Mouse (Mus musculus) heart, postnatal 25 days (tissue): ENCODE measurements around the gene Kmt5a. TPM values are rescaled to one million over a fixed set of nuclear protein-coding genes. Genes with fewer than 3 reads are reported as not detected.
"Not testable (repeated sequence)": the region's sequence is repeated elsewhere in the genome, so short reads cannot be mapped to it uniquely, and the experiment has no call there.

ENCODE experiments used
- DNase-seq: peaks from one replicate; pipeline ENCODE4 v3.0.0; 2022; ENCODE audit warnings: low spot score
- intact Hi-C: fragments of 180-260 bp; cut with DNase I; formaldehyde crosslinking; loops from one replicate; pipeline ENCODE4 v1.15.1; 2025
- total RNA-seq, 2 experiments: library from RNA; stranded (reverse); gene quantifications; 2 replicates each; pipeline ENCODE4 v1.2.3; 2021

Kmt5a gene
- total RNA-seq, 2 experiments from 2014 or later: 221 to 226 TPM

DNA sequence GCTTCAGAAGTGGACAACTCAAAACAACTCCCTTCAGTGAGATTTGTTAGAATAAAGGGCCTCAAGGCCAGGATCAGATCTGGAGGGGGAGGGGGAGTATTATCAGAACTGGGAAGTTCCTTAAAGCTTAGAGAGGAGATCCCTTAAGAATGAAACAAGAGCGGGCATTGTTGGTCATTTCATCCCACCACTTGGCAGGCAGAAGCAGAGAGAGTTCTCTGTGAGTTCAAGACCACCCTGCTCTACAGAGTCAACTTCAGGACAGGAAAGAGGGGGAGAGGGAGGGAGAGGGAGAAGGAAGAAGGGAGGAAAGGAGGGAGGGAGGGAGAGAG lies 39.1 kb downstream of the Kmt5a start:
- intact Hi-C loops: loop anchor here (5.0 kb wide), 1 partner anchor 42 kb away; the partner anchor contains the start of gene Kmt5a

DNA sequence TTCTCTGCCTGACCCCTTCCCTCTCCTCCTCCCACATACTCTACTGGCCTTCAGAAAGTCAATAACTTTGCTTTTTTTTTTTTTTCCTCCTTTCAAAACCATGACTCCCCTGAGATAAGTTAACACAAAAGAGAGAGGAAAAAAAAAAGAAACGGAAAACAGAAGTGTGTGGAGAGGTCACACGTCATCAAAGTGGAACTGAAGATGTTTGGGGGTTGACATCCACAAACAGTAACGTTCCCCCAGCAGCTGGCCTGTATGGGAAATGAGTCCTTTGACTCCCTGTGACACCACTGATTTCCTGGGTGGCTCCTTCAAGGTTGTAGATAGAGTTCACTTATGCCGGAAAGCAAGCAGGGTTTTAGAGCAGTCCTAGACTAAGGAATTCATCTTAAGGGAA lies 40.4 kb downstream of the Kmt5a start:
- intact Hi-C loops: loop anchor here (5.0 kb wide), 2 partner anchors 33 to 57 kb away; no protein-coding TSS in a partner anchor
- DNase-seq: no peak

More for the DNA sequence above, 39.1 kb downstream of the Kmt5a start:
- DNase-seq: no peak

DNA sequence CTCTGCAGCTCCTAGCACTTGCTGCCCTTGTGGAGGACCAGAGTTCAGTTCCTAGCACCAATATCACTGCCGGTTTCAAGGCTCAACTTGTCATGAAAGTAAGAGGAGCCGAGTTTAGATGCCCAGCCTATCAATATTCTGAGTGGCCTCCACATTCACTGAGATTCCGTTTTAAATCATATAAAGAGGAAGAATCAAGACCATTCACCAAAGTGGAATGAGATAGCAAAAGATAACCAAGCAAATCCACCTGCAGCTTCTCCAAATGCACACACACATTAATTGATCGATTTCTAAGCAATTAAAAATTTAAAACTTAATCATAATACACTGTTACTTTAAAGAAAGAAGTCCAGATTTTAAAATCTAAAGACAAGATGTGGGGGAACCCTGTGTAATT lies 42.0 kb downstream of the Kmt5a start:
- DNase-seq: no peak
- intact Hi-C loops: loop anchor here (5.0 kb wide), 2 partner anchors 34 to 56 kb away; no protein-coding TSS in a partner anchor

DNA sequence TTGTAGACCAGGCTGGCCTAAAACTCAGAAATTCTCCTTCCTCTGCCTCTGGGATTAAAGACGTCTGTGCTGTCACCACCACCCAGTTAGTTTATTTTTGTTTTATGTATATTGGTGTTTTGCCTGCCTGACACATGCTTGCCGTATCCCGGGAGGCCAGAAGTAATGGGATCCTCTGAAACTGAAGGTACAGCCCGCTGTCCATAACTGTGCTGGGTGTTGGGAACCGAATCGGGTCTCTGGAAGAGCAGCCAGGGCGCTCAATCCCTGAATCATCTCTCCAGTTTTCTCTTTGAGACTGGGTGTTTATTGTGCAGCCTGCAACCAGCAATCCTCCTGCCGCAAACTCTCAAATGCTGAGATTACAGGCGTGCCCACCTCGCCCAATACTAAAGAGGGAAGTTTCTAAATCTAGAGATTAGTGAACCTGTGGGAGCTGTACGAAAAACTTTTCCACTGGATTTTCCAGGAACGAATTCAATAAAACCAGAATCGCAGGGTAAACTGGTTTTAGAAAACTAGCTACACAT lies 42.8 kb downstream of the Kmt5a start:
- intact Hi-C loops: loop anchor here (5.0 kb wide), 2 partner anchors 35 to 55 kb away; no protein-coding TSS in a partner anchor
- DNase-seq: no peak

DNA sequence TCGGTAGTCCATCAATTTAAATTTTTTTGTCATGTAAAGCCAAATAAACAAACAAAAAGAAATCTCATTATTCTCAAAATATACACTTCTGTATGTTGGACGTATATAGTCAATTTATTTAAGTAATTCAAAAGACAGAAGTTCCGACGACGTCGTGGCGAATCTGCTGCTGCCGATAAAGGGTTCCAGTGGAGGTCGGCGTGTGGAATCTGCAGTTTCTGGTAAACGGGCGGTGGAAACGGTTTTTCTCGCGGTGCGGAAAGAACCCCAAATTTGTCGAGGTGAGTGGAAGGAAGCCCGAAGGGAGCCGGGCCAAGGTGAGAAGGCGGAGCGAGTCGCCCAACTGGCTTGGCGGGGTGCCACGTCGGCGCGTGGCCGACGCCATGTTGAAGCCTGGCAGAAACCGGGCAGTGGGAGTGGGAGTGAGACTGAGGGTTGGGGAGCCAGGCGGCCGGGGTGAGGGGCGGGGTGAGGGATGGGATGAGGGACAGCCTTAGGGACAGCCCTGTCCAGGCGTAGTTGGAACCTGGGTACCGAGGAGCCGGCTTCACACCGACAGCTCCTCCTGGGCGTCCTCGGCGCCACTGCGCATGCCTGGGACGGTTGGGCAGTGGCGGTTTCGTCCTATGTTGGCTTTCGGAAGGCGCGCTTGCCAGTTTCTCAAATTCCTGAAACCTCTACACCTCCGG lies 43.4 kb downstream of the Kmt5a start, which contains the start of gene Snrnp35:
Gene Snrnp35 (plus strand): TSS at position 169 of the 689 bp plus-strand sequence.
- peak; percentile 86 for DNase-seq
- intact Hi-C loops: loop anchor here (5.0 kb wide), 2 partner anchors 36 to 54 kb away; no protein-coding TSS in a partner anchor

DNA sequence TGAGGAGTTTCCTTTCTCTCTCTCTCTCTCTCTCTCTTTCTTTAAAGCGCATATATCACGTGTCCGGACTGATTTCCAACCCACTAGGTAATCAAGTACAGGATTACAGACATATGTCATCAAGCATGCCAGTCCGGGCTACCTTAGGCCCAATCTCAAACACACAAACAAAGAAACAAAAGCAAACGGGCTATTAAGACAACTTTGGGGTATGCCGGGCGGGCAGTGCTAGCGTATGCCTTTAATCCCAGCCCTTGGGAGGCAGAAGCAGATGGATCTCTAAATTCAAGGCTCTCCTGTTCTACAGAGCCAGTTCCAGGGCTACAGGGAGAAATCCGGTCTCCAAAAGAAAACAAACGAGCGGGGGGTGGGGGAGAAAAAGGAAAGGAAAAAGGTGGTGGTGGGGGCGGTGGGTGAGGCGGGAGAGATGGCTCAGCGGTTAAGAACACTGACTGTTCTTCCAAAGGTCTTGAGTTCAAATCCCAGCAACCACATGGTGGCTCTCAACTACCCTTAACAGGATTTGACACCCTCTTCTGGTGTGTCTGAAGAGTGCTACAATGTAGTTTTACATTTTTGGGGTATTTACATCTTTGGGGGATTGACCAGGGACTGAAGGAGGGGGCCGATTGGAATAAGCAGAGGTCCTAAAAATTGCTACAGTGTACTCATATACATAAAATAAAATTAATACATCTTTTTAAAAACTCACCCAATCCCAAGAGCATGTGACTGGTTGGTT lies 44.1 kb downstream of the Kmt5a start:
- intact Hi-C loops: loop anchor here (5.0 kb wide), 2 partner anchors 37 to 53 kb away; no protein-coding TSS in a partner anchor

DNA sequence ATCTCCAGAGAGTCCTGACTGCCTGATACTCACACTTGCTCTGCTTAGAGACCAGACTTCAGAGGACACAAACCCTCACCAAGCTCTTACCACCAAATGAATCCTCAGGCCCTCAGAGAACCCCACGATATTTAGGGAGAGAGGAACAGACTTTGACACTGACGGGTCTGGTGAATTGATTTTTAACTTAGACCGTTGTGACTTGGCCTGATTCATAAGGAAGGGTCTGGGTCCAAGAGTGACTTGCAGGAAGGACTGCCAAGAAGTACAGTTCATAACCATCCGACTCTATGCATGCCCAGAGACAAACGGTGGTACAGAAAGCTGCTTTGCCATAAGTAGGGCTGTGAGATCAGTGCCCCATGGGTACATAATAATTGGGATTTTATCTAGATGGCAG lies 45.9 kb downstream of the Kmt5a start:
- DNase-seq: no peak
- intact Hi-C loops: no loop called here

More for the DNA sequence above, 44.1 kb downstream of the Kmt5a start:
- no peak for DNase-seq

DNA sequence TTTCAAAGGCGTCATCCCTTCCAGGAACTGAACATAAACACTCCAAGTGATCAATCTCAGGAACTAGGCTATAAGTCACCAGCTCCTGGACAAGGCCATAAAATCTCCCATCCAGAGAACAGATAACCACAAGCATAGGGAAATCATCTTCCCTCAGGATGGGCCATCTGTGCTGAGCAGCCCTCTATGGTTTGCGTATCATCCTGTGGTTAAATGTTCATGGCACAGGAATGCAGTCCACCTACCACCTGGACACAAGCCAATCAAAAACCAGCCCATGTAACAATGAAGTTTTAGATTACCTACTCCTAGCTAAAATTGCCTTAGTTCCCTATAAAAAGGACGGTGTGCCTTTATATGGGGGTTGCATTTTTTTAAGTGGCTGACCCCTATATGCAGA lies 49.2 kb downstream of the Kmt5a start:
- no peak for DNase-seq
- intact Hi-C loops: no loop called here

DNA sequence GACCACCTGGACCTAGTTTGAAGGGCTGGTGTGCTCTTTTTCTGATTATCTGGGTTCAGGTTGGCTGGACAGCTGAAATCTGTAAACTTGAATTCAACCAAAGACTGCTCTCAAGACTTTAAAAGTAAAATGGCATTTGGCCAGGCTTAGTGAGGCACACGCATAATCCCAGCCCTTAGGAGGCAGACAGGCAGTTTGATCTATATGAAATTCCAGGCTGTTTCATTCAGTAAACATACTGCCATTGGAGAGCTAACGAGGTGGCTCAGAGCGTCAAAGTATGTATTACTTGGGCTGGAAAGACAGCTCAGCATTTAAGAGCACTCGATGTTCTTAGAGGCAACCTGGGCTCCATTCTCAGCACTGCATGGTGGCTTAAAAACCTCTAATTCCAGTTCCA lies 52.0 kb downstream of the Kmt5a start:
- intact Hi-C loops: no loop called here
- no peak for DNase-seq

DNA sequence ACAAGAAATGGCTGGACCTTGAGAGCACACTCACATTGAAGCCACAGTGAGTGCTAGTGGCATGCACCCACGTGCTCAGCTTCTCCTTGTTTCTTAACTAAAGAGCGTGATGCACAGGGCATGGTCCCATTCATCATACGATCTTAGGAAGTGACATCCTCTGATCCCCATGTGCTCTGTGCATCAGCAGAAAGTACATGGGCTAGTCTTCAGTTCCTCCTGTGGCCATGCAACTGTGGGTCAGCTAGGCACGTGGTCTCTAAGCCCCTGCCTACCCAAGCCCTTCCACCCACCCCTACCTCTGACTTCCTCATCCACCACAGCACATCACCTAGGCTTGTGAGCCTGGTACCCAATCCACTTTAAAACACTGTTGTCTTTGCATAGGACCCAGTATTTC lies 52.9 kb downstream of the Kmt5a start:
- intact Hi-C loops: no loop called here

DNA sequence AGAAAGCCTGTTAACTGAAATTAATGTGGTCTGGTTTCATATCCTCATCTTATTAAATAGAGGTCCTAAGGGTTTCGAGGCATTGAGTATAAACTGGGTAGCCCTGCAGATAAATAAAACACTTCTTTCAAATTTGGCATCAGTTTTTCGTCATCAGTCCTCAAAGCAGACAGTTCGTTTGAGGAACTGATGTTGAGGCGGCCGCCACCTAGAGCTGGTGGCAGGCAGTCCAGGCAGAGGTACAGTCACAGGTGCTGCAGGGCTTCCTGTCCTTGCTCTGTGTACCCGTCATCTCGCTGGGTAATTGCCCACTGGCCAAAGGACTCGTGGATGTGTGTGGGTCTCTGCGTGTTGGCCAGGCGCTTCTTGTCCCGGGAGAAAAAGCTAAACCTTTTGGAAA lies 53.7 kb downstream of the Kmt5a start:
- no peak for DNase-seq
- intact Hi-C loops: no loop called here

More for the DNA sequence above, 52.9 kb downstream of the Kmt5a start:
- no peak for DNase-seq

DNA sequence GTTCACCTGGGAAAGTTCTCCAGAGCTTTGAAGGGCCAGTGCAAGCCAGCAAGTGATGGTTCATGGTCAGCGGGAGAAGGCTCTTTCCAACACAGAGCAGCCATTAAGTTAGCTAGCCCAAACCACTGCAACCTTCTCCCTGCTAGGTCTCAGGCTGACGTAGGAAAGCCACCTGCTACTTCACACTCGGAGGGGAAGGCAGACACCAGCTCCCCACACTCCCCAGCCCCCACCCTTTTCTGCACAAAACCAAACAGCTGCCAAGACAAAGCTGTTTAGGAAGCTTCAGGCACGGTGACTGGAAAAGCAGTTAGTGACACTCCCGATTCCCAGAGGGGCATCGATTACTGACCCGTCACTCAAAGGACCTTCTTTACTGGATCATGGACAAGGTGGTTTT lies 55.8 kb downstream of the Kmt5a start:
- no peak for DNase-seq
- intact Hi-C loops: no loop called here

DNA sequence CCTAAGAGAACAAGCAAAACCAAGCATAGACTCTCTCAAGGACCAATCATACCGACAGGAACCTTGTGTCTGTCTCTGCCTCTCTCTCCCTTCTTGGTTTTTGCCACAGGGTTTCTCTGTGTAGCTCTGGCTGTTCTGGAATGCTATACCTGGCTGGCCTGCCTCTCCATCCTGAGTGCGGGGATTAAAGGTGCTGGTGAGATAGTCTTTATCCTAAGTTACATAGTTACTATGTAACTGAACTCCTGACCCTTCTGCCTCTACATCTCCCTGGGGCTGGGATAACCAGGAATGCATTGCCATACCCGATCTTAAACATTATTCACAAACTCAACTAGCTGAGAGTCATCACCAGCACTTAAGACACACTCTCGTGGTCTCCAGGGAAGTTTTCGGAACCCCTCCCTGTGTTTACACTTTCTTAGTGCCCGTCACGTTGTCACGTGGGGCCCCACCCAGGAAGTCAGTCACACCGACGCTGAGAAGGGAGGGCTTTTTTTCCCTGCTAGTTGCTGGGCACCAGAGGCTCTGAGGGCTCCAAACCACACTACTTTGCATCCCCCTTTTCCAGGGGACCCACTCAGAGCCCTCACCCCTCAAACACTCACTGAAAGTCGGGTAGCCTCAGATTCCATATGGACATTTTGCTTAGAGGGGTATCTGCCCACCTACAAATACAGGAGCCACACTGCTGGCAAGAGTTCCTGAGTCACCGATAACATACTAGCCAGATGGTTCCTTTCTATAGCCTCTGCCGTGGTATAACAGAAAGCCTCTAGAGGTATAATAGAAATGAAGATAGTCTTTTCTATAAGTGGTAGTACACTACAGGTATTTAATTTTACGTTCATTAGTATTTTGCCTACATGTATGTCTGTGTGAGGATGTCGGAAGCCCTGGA lies 57.1 kb downstream of the Kmt5a start:
- DNase-seq: no peak
- intact Hi-C loops: no loop called here

DNA sequence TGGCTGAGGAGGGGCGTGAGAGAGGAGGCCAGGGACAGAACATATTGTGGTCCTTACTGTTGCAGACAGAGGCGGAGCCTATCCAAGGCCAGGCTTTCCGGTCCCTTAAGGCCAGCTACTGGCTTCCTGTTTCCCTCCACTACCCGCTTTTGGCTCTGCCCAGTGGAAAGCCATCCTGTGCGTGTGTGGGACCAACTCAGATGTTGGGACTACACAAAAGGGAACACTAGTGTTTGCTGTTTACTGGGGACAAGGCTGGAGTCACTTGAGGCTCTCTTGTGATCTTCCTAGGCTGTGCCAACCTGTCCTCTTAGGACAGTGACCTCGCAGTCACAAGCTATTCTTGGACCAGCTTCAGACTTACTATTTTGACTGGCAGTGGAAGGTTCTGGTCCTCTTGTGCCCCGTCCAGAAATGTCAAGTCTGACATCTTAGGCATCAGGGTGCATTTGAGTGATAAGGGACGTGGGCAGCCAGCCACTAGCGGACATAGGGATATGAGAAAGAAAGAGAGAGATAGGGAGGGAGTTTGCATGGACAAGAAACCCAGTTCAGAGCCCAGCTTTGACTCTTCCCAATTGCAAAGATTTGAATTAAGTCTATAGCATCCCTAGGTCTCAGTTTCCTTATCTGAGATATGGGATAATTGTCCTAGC lies 58.6 kb downstream of the Kmt5a start:
- DNase-seq: peak; percentile 67
- intact Hi-C loops: loop anchor here (2.0 kb wide), 1 partner anchor 30 kb away; no protein-coding TSS in a partner anchor

DNA sequence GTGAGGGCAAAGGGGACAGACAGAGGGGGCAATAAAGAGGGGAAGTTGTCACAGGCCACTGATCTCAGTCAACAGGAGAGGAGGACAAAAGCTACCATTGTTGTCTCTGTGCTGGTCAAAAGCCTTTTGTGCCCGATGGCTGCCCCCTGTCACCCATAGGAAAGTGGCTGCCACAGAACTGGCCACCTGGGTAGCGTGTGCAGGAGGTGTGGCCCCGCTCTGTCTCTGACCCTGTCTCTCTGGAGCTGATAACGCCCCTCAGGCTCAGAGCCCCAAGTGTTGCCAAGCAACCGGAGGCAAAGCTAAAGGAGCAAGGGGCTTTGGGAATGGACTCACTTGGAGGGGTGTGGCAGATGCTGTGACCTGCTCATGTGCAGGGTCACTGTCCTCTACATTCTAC lies 59.3 kb downstream of the Kmt5a start:
- no peak for DNase-seq
- intact Hi-C loops: loop anchor here (2.0 kb wide), 1 partner anchor 30 kb away; no protein-coding TSS in a partner anchor

DNA sequence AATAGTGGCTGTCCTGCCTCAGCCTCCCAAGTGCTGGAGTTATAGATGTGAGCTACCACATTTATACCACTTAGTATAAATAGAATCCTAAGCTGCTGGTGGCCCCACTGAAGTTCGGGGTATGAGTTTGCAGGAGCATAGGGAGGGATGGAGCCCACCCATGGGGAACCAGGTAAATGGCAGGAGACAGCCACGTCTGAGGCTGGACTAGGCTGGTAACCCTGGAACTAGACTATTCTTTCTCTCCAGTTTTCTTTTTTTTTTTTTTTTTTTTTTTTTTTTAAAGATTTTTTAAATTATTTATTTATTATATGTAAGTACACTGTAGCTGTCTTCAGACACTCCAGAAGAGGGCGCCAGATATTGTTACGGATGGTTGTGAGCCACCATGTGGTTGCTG lies 60.3 kb downstream of the Kmt5a start:
- intact Hi-C loops, DNase-seq: not testable (repeated sequence)

DNA sequence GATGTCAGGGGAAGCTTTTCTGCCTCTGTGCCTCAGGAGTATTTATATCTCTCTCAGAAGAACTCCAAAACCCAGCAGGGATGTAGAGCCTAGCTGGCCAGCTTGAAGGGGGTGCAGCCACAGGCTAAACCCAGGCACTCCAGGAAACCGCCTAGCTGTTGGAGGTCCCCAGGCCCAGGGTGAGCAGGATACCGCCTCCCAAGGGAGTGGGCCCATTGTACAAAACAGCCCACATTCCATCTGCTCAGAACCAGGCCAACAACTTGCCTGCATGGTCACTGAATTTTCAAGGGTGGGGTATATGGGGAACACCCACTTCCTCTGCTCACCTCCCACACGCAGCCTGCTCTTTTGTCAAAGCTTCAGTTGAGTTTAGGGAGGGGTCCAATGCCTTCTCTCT lies 60.8 kb downstream of the Kmt5a start:
- intact Hi-C loops: no loop called here
- peak; percentile 31 for DNase-seq

DNA sequence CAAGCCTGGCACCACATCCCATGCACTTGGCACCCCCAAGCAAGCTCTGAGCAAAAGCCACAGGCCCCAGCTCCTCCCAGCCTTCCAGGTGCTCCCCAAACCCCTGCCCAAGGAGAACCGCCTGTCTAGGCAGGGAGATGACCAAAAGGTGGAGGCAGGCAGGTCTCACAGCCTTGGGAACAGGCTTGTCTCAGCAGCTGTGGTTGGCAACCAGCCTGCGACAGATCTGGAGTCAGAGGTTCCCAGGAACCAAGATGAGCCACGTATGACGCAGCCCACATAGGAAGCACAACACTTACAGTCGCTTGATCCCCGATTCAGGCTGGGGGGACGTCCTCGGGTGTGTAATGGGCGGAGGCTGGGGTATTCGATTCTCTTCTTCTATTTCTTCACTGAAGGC lies 61.8 kb downstream of the Kmt5a start:
- intact Hi-C loops: no loop called here
- no peak for DNase-seq

DNA sequence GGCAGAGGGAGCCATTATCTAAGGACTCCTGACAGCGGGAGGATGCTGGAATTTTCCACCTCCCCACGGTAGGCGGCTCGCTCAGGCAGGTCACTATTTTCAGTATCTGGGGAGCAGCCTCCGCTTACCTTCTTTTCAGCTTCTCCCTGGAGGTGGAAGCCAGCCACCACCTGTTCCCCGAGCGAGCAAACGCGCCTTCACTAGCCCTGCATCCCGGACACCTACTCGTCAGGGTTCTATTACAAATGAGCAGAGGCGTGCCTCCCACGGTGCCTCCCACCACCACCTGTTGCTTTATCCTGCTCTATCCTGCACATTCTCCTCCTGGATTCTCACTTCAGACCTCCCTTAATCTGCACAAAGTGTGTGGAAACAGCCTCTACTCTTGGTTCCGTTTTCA lies 64.0 kb downstream of the Kmt5a start:
- DNase-seq: no peak
- intact Hi-C loops: no loop called here
